Mouse (Mus musculus) olfactory bulb, adult 2 months (tissue): Measurements from ENCODE around the gene Slc13a3. TPM values are rescaled to one million over a fixed set of nuclear protein-coding genes. Genes with fewer than 3 reads are reported as not detected.

Experiments used
- H3K27ac ChIP-seq: fragments of 200-500 bp; 2 replicates; pipeline ENCODE4 v1.5.1; 2012; ENCODE audit warnings: low read depth, low read length; ENCODE audit not compliant: insufficient read depth
- H3K4me1 ChIP-seq: fragments of 200-500 bp; 2 replicates; pipeline ENCODE4 v1.6.1; 2012; ENCODE audit warnings: low read length; ENCODE audit not compliant: control insufficient read depth, insufficient read depth
- H3K4me3 ChIP-seq: fragments of 200-500 bp; 2 replicates; pipeline ENCODE4 v1.5.1; 2012; ENCODE audit warnings: mild to moderate bottlenecking, low read depth, low read length, moderate library complexity; ENCODE audit not compliant: insufficient read depth
- CTCF ChIP-seq: fragments of 200-500 bp; IDR thresholded peaks from 2 replicates; pipeline ENCODE4 v1.5.1; 2012; ENCODE audit warnings: low read depth, mild to moderate bottlenecking, low read length, moderate library complexity; ENCODE audit not compliant: insufficient read depth
- POLR2A ChIP-seq: fragments of 200-500 bp; IDR thresholded peaks from 2 replicates; pipeline ENCODE4 v1.6.1; 2012; ENCODE audit warnings: mild to moderate bottlenecking, low read depth, low read length, moderate library complexity; ENCODE audit not compliant: insufficient read depth
- WGBS: fragments of 180-500 bp; shearing (Covaris S2); methylation state at CpG from one replicate; pipeline ENCODE4 v1.1.7; 2018; 5-methylcytosine and 5-hydroxymethylcytosine counted together
- polyA plus RNA-seq: library from polyadenylated mRNA; stranded (reverse); fragments of >200 nt; gene quantifications from 2 replicates; pipeline ENCODE4 v1.2.4, GENCODE M21; 2012; ENCODE audit warnings: low replicate concordance; ENCODE audit not compliant: missing spikeins, insufficient read depth, insufficient read length

Slc13a3 gene
- polyA plus RNA-seq, 1 experiment: not detected

- H3K27ac ChIP-seq: peak overlapping the region; percentile 87; the same call in 1 of the 2 replicates
- peaks cover 47% of the 10 kb centered on the region for H3K4me1 ChIP-seq
- WGBS: 19% methylated on average over 6 of the region's 6 CpGs
- TF ChIP-seq POLR2A (no peak), CTCF (no peak)
- no peak overlapping the region for H3K4me3 ChIP-seq
These were observed 67.7 kb downstream of the Slc13a3 start for GRCm38 (mm10) chr2:165405351-165405750.

- WGBS: 73% methylated on average over 9 of the region's 9 CpGs
- Histone ChIP-seq H3K27ac (peak overlapping the region; percentile 23; the same call in 1 of the 2 replicates), H3K4me1 (peaks cover 47% of the 10 kb centered on the region), H3K4me3 (no peak overlapping the region)
- no peak for TF ChIP-seq POLR2A
- TF ChIP-seq CTCF: no peak
These were observed 68.1 kb downstream of the Slc13a3 start for GRCm38 (mm10) chr2:165404951-165405350.

- TF ChIP-seq POLR2A: no peak
- TF ChIP-seq CTCF: no peak
- Histone ChIP-seq H3K27ac (no peak overlapping the region), H3K4me1 (peaks cover 39% of the 10 kb centered on the region), H3K4me3 (no peak overlapping the region)
- WGBS: 82% methylated on average over 15 of the region's 15 CpGs
These were observed 74.8 kb downstream of the Slc13a3 start for GRCm38 (mm10) chr2:165398164-165398785.

- H3K4me1 ChIP-seq: peaks cover 34% of the 10 kb centered on the region
- peak overlapping the region; percentile 30; the same call in 1 of the 2 replicates for H3K27ac ChIP-seq
- no peak overlapping the region for H3K4me3 ChIP-seq
- TF ChIP-seq CTCF: no peak
- no peak for TF ChIP-seq POLR2A
- WGBS: 54% methylated on average over 23 of the region's 23 CpGs
These were observed 75.4 kb downstream of the Slc13a3 start for GRCm38 (mm10) chr2:165397502-165398163.

GRCm38 (mm10) chr2:165396831-165397501, 76.1 kb downstream of the Slc13a3 start:
- H3K27ac ChIP-seq: 0 out of 2 replicates have a peak overlapping the region, but pooled peaks have one; percentile 30
- 54% methylated on average over 18 of the region's 20 CpGs for WGBS

GRCm38 (mm10) chr2:165392156-165392555, 80.9 kb downstream of the Slc13a3 start:
- peak overlapping the region; percentile 79 for H3K27ac ChIP-seq
- H3K4me3 ChIP-seq: no peak overlapping the region
- WGBS: 45% methylated on average over 4 of the region's 4 CpGs
- no peak for TF ChIP-seq CTCF
- TF ChIP-seq POLR2A: no peak
- peaks cover 12% of the 10 kb centered on the region for H3K4me1 ChIP-seq

More at GRCm38 (mm10) chr2:165396831-165397501, 76.1 kb downstream of the Slc13a3 start:
- TF ChIP-seq CTCF (no peak), POLR2A (no peak)
- Histone ChIP-seq H3K4me1 (peaks cover 32% of the 10 kb centered on the region), H3K4me3 (no peak overlapping the region)

- 15% methylated on average over 8 of the region's 8 CpGs for WGBS
- peak; percentile 73 for TF ChIP-seq CTCF
- TF ChIP-seq POLR2A: no peak
- Histone ChIP-seq H3K4me1 (peaks cover 12% of the 10 kb centered on the region), H3K4me3 (no peak overlapping the region), H3K27ac (peak overlapping the region; percentile 79)
These were observed 81.5 kb downstream of the Slc13a3 start for GRCm38 (mm10) chr2:165391561-165391960.

- Histone ChIP-seq H3K4me1 (peaks cover 9% of the 10 kb centered on the region), H3K4me3 (no peak overlapping the region), H3K27ac (no peak overlapping the region)
- TF ChIP-seq CTCF (no peak), POLR2A (no peak)
- 87% methylated on average over 6 of the region's 6 CpGs for WGBS
These were observed 83.6 kb downstream of the Slc13a3 start for GRCm38 (mm10) chr2:165389299-165389952.
